Mouse (Mus musculus) ovary, adult 18-20 months (tissue): ENCODE measurements at regions not wholly inside any gene's neighbourhood (a gene's known extent, or its start where the extent isn't known, plus 50 kb on each side); places are given as distances from the start of the nearest gene placed in this dataset.

Experiments used
- DNase-seq: peaks from one replicate; pipeline ENCODE4 v3.0.0; 2022; ENCODE audit warnings: low spot score, mixed read lengths

DNA sequence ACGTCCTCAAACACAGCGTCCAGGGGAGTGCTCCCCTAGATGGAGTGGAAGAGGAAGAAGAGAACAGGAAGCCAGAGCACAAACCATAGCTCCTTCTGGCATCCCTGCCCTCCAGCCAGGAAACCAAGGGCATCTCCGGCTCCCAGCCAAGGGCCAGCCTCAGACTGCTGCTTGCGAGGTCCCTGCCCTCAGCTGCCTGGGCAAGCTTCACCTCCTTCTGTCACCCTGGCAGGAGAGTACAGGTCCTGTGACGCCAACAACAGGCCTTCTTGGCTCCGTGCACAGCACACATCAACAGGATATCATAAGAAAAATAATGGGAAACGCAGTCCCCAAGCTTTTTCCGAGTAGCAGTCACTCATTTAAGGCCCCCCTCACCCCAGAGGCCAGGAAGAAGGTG, 212.9 kb upstream of the Mocs1 start:
- no peak for DNase-seq

- no peak for DNase-seq
Observed at GRCm38 (mm10) chr17:49219512-49220197, 208.5 kb upstream of the Mocs1 start.

DNA sequence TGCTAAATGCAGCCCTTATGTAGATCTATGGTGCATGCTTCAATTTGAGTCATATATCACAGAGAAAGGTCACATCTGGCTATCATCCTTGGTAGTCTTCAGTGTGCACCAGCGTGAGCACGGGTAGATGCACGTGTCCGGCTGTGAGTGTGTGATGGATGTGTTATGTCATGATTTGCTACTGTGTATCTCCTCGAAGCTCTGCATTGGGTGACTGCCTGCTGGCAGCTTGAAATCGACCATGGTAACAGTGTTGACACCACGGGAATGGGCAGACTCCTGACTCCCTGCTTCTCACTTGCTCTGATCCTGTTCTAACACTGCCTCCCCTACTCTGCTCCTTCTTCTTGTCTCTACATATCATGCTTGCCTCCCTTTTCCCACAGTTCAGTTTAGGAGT, 204.9 kb upstream of the Mocs1 start:
- no peak for DNase-seq

DNA sequence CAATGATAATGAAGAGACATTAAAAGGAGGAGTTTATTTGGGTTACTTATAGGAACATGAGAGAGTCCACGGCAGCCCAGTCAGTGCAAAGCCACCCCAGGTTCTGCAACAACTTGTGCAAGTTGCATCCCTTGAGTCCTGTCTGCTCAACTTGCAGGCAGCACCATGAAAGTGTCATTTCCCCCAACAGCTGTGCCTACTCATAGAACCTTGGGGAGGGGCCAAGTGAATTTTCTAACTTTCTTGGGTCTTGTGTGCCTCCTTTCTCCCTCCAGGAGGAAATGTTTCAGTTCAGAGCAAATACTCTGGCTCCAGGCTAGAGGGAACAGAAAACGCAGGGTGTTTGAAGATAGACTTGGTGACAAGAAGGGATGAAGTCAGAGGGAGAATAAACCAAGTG, 204.5 kb upstream of the Mocs1 start:
- DNase-seq: no peak

GRCm38 (mm10) chr17:49225255-49226015, 202.7 kb upstream of the Mocs1 start:
- no peak for DNase-seq

DNA sequence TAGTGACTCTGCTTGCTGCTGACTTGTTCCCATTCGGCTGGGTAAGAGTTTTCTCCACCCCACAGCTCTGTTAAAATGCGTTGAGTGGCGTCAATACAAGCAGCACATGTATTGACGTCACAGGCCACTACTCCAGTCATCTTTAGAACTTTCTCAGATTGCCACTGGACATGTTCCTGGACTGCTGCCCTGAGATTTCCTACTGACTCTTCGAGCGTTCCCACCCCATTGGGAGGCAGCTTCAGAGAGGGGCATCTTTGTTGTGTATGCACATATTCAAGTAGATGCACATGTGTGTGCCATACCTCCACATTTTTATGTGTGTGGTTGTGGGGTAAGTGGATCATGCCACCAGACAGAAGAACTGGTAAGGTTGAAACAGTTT, 202.2 kb upstream of the Mocs1 start:
- no peak for DNase-seq

- DNase-seq: no peak
Observed at GRCm38 (mm10) chr17:49231287-49231686, 196.9 kb upstream of the Mocs1 start.

DNA sequence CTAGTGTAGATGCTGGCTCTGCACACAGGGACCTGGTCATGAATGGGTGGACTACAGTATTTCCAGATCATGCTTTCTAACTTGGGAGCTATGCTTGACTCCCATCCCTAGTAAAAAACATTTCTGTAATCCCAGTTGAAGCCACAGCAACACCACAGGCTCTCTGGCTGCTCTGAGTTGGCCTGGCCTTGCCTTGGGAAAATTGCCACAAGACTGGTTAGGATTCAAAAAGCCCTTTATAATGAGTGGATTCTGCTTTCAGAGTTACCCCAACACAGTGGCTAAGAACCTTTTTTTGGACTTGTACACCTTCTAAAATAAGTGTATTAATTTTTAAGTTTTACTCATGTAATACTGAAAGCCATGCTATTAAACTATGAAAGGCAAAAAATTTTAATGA, 188.1 kb upstream of the Mocs1 start:
- DNase-seq: no peak

DNA sequence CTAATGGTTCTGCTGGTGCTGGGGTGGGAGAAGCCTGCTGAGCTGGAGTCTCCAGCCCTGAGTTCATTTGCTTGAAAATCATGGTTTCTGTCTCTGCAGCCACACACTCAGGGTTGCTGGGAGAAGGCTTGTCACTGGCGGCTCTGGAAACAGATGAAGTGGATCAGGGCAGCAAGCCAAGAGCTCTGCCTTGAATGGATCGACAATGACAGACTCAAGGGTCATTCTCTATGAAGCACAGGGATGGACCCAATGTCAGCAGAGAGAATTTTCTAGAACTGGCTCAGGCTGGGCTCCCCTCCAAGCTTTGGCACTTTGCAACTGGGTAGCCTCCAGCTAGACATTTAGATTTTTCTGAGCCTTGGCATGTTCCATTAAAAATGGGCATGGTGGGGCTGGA, 184.7 kb upstream of the Mocs1 start:
- DNase-seq: no peak

DNA sequence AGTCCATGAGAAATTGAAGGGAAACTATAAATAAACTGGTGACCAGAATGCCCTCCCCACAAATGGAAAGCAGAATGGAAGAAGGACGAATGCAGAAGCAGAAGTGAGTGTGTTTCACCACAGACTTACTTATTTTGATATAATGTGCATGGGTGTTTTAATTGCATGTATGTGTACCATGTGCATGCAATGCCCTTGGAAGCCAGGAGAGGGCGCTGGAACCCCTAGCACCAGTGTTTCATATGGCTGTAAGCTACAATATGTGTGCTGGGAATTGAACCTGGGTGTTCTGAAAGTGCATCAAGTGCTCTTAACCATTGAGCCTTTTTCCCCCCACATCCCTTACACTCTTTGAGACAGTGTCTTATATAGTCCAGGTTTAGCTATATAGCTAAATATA, 183.1 kb upstream of the Mocs1 start:
- no peak for DNase-seq

DNA sequence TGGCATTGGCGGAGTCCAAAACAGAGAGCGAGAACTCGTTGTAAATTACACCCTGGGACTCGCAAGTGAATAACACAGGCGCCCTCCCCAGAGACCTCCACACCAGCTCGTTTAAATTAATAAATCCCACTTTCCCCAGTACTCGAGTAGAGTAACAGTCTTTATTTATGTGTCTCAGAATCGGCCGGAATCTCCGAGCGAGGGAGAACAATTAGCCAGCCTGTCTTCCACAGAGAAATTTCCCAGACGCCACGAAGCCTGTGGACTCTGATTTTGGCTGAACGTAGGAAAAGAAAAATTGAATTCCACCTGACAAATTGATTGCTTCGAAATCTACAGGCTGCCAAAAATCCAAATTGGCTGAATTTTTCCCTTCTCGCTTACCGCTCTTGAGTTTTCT, 180.9 kb upstream of the Mocs1 start:
- DNase-seq: no peak

DNA sequence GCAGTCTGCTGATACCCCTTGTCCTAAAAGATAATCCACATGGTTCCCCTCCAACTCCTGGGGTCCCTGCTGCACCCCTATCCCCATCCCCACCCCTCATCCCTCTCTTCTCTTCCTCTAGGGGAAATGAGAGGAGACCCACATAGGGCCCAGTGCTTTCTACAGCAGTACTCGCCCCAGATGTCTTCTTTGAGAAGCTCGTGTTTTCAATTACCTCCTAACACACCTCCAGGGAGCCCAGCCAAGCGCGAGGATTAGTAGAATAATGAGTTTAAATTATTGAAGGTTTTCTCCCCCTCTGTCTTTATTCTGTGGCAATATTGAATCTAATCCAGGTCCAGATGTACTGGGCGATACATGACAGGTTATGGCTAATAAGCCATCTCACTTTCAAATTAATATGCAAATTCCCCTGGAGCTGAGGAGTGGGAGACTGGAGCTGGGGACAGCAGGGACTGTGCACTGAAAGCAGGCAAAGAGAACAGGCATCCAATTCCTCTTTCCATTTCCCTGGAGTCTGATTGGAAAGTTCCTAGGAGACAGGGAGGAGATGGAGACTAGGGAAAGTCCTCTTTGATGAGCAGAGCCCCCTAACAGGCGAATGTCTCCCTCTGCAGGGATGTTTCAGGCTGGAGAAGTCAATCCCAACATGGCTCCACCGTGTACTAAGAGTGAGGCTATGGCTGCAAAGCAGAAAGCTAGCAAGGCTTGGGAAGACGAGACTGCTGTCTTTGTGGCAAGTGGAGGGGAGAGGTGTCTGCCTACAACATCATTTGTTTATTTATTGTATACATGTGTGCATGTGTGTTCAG, 177.2 kb upstream of the Mocs1 start:
- DNase-seq: no peak

DNA sequence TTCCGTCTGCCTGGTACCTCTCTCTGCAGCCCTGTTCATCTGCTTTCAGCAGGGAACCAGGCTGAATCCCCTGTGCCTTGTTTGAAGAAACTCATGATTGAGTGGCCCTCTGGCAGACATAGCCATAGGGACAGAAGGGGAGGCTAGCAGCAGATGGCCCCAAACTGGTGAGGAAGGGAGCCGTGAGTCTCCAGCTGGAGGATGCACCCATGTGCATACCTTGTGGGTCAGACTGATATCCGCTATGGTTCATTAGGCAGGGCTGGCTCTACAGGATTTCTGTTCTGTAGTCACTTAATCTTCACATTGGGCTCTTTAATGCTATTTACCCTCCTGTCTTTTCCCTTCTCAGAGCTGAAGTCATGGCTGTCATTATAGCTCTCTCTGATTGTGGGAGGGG, 175.9 kb upstream of the Mocs1 start:
- no peak for DNase-seq

GRCm38 (mm10) chr17:49258496-49258895, 169.7 kb upstream of the Mocs1 start:
- DNase-seq: no peak

- no peak for DNase-seq
Observed at GRCm38 (mm10) chr17:49262394-49262793, 165.8 kb upstream of the Mocs1 start.

GRCm38 (mm10) chr17:49266343-49266742, 161.8 kb upstream of the Mocs1 start:
- DNase-seq: no peak

GRCm38 (mm10) chr17:49269943-49270342, 158.2 kb upstream of the Mocs1 start:
- DNase-seq: no peak

- no peak for DNase-seq
Observed at GRCm38 (mm10) chr17:49272661-49273448, 155.3 kb upstream of the Mocs1 start.

DNA sequence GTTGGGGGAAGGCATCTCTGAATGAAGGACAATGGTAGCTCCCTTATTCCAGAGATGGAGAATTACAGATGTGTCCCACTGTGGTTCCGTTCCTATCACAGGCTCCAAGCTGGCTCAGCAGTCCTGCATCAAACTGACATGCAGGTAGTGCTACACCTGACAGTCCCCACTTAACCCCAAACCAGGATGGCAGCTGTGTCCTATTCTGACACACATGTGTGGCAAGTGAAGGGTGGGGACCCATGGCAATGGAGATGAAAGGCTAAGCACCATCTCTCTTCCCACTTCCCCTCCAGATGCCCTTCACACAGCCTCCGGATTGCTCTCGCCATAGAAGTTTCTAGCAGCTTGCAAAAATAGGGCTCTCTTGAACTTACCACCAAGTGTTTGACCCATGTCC, 153.2 kb upstream of the Mocs1 start:
- DNase-seq: no peak

GRCm38 (mm10) chr17:49275421-49275820, 152.7 kb upstream of the Mocs1 start:
- DNase-seq: no peak

DNA sequence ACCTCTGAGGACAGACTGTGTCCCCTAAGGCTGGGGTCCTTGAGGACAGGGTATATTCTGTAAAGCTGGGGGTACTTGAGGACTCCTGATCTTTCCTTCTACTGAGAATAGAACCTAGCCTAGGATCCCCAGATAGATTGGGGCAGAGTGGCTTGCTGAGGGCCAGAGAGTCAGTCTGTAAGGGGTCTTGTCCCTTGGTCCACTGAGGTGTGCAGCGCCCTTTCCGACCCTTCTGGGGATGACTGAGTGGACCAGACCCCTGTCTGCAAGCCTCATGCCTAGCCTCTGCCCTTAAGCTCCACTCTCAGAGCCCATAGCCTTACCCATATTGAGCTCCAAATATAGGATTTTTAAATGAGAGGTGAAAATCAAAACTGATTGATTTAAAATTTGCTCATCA, 152.2 kb upstream of the Mocs1 start:
- no peak for DNase-seq

GRCm38 (mm10) chr17:49278541-49278940, 149.6 kb upstream of the Mocs1 start:
- DNase-seq: no peak
